Mouse (Mus musculus) neural tube, embryonic 15.5 days (tissue): Measurements from ENCODE around the gene Tob2. TPM values are rescaled to one million over a fixed set of nuclear protein-coding genes. Genes with fewer than 3 reads are reported as not detected.
A peak's percentile ranks its signal among the peaks of the same experiment; 100 is the strongest.

Experiments used
- ATAC-seq: fragments of 200-750 bp; cut with Nextera tagmentation; 2 replicates; pipeline ENCODE4 v1.8.0; 2017; ENCODE audit warnings: mild to moderate bottlenecking, moderate TSS enrichment, moderate library complexity; ENCODE audit not compliant: low FRiP score
- H3K27ac ChIP-seq: fragments of 300-500 bp; sonication (generic); replicated peaks from 2 replicates; pipeline ENCODE4 v1.5.1; 2015; ENCODE audit warnings: mild to moderate bottlenecking, inconsistent platforms
- H3K27me3 ChIP-seq: fragments of 300-500 bp; sonication (generic); replicated peaks from 2 replicates; pipeline ENCODE4 v1.6.1; 2015; ENCODE audit warnings: inconsistent platforms
- H3K36me3 ChIP-seq: fragments of 300-500 bp; sonication (generic); 2 replicates; pipeline ENCODE4 v1.6.1; 2015; ENCODE audit warnings: inconsistent platforms
- H3K4me1 ChIP-seq: fragments of 300-500 bp; sonication (generic); 2 replicates; pipeline ENCODE4 v1.6.1; 2015; ENCODE audit warnings: inconsistent platforms
- H3K4me2 ChIP-seq: fragments of 300-500 bp; sonication (generic); 2 replicates; pipeline ENCODE4 v1.6.1; 2015; ENCODE audit warnings: inconsistent platforms, mild to moderate bottlenecking, moderate library complexity
- H3K4me3 ChIP-seq: fragments of 300-500 bp; sonication (generic); replicated peaks from 2 replicates; pipeline ENCODE4 v1.5.1; 2015; ENCODE audit warnings: mild to moderate bottlenecking, inconsistent platforms
- H3K9ac ChIP-seq: fragments of 300-500 bp; sonication (generic); replicated peaks from 2 replicates; pipeline ENCODE4 v1.6.1; 2015; ENCODE audit warnings: mild to moderate bottlenecking, inconsistent platforms
- H3K9me3 ChIP-seq: fragments of 300-500 bp; sonication (generic); replicated peaks from 2 replicates; pipeline ENCODE4 v1.6.1; 2016; ENCODE audit warnings: inconsistent platforms
- WGBS: fragments of 180-500 bp; shearing (Covaris S2); methylation state at CpG from one replicate; pipeline ENCODE4 v1.1.7; 2015; ENCODE audit warnings: mixed read lengths; 5-methylcytosine and 5-hydroxymethylcytosine counted together
- polyA plus RNA-seq: library from polyadenylated mRNA; unstranded; fragments of >200 nt; fragmentation: Nextera tagmentation; extraction: Ambion mirVana; gene quantifications from 2 replicates; pipeline ENCODE4 v1.2.1, GENCODE M21; 2015

The Tob2 gene
- polyA plus RNA-seq, 1 experiment from 2014 or later: 14.7 TPM

GRCm38 (mm10) chr15:81835007-81835880 lies 23.4 kb downstream of the Tob2 start:
- Histone ChIP-seq H3K4me3 (no peak overlapping the region), H3K27me3 (peaks cover 17% of the 10 kb centered on the region), H3K4me2 (no peak overlapping the region), H3K4me1 (peaks cover 18% of the 10 kb centered on the region), H3K36me3 (no peaks in the 10 kb centered on the region), H3K9me3 (no peaks in the 10 kb centered on the region), H3K27ac (no peak overlapping the region), H3K9ac (no peak overlapping the region)
- no peak for ATAC-seq
- WGBS: 62% methylated on average over 10 of the region's 10 CpGs

GRCm38 (mm10) chr15:81834171-81834841 lies 24.3 kb downstream of the Tob2 start:
- no peak overlapping the region for H3K4me3 ChIP-seq
- no peak overlapping the region for H3K4me2 ChIP-seq
- no peaks in the 10 kb centered on the region for H3K36me3 ChIP-seq
- no peak overlapping the region for H3K27ac ChIP-seq
- peaks cover 14% of the 10 kb centered on the region for H3K4me1 ChIP-seq
- H3K9me3 ChIP-seq: no peaks in the 10 kb centered on the region
- H3K9ac ChIP-seq: no peak overlapping the region; the same call in 1 of the 2 replicates
- WGBS: 66% methylated on average over 3 of the region's 3 CpGs
- peaks cover 17% of the 10 kb centered on the region for H3K27me3 ChIP-seq
- ATAC-seq: no peak

GRCm38 (mm10) chr15:81833481-81833880 lies 25.1 kb downstream of the Tob2 start:
- no peaks in the 10 kb centered on the region for H3K9me3 ChIP-seq
- no peak overlapping the region for H3K27ac ChIP-seq
- no peak overlapping the region for H3K9ac ChIP-seq
- peaks cover 17% of the 10 kb centered on the region for H3K27me3 ChIP-seq
- WGBS: 75% methylated on average over 4 of the region's 4 CpGs
- H3K4me2 ChIP-seq: no peak overlapping the region
- no peak for ATAC-seq
- 0 out of 2 replicates have a peak, but pooled peaks cover 2% of the 10 kb centered on the region for H3K36me3 ChIP-seq
- H3K4me1 ChIP-seq: peaks cover 14% of the 10 kb centered on the region
- no peak overlapping the region for H3K4me3 ChIP-seq

- Histone ChIP-seq H3K4me2 (no peak overlapping the region), H3K9me3 (no peaks in the 10 kb centered on the region), H3K36me3 (peaks cover 9% of the 10 kb centered on the region), H3K27me3 (peaks cover 17% of the 10 kb centered on the region), H3K4me1 (peaks cover 14% of the 10 kb centered on the region), H3K27ac (no peak overlapping the region), H3K9ac (no peak overlapping the region), H3K4me3 (no peak overlapping the region)
- WGBS: 83% methylated on average over 3 of the region's 3 CpGs
- no peak for ATAC-seq
Observed at GRCm38 (mm10) chr15:81832219-81832618, 26.4 kb downstream of the Tob2 start.

- 16% methylated on average over 24 of the region's 24 CpGs for WGBS
- H3K4me2 ChIP-seq: peak overlapping the region; percentile 20
- H3K27ac ChIP-seq: no peak overlapping the region
- no peaks in the 10 kb centered on the region for H3K9me3 ChIP-seq
- no peak overlapping the region for H3K4me3 ChIP-seq
- no peak overlapping the region for H3K9ac ChIP-seq
- peaks cover 17% of the 10 kb centered on the region for H3K36me3 ChIP-seq
- peaks cover 11% of the 10 kb centered on the region for H3K27me3 ChIP-seq
- H3K4me1 ChIP-seq: peaks cover 10% of the 10 kb centered on the region
- ATAC-seq: peak; percentile 79
Observed at GRCm38 (mm10) chr15:81831136-81831825, 27.3 kb downstream of the Tob2 start.

- Histone ChIP-seq H3K27me3 (peaks cover 7% of the 10 kb centered on the region), H3K9me3 (no peaks in the 10 kb centered on the region), H3K4me2 (no peak overlapping the region), H3K4me3 (no peak overlapping the region), H3K36me3 (peaks cover 24% of the 10 kb centered on the region), H3K27ac (no peak overlapping the region), H3K9ac (no peak overlapping the region), H3K4me1 (0 out of 2 replicates have a peak, but pooled peaks cover 3% of the 10 kb centered on the region)
- WGBS: 93% methylated on average over 4 of the region's 4 CpGs
- no peak for ATAC-seq
Observed at GRCm38 (mm10) chr15:81830530-81830929, 28.1 kb downstream of the Tob2 start.

- Histone ChIP-seq H3K4me3 (no peak overlapping the region), H3K4me1 (0 out of 2 replicates have a peak, but pooled peaks cover 3% of the 10 kb centered on the region), H3K4me2 (no peak overlapping the region), H3K27ac (no peak overlapping the region), H3K27me3 (no peaks in the 10 kb centered on the region), H3K36me3 (peaks cover 37% of the 10 kb centered on the region), H3K9me3 (no peaks in the 10 kb centered on the region), H3K9ac (no peak overlapping the region)
- 75% methylated on average over 2 of the region's 2 CpGs for WGBS
- no peak for ATAC-seq
Observed at GRCm38 (mm10) chr15:81829208-81829580, 29.4 kb downstream of the Tob2 start.

- H3K36me3 ChIP-seq: peaks cover 42% of the 10 kb centered on the region
- H3K9ac ChIP-seq: no peak overlapping the region
- H3K9me3 ChIP-seq: no peaks in the 10 kb centered on the region
- H3K4me3 ChIP-seq: no peak overlapping the region
- no peak overlapping the region for H3K27ac ChIP-seq
- 92% methylated on average over 7 of the region's 7 CpGs for WGBS
- H3K4me2 ChIP-seq: no peak overlapping the region
- 0 out of 2 replicates have a peak, but pooled peaks cover 3% of the 10 kb centered on the region for H3K4me1 ChIP-seq
- no peaks in the 10 kb centered on the region for H3K27me3 ChIP-seq
- ATAC-seq: no peak
Observed at GRCm38 (mm10) chr15:81828426-81829207, 30.0 kb downstream of the Tob2 start.

- H3K36me3 ChIP-seq: peaks cover 76% of the 10 kb centered on the region
- 89% methylated on average over 3 of the region's 3 CpGs for WGBS
- H3K4me3 ChIP-seq: no peak overlapping the region
- no peaks in the 10 kb centered on the region for H3K4me1 ChIP-seq
- no peaks in the 10 kb centered on the region for H3K9me3 ChIP-seq
- H3K27me3 ChIP-seq: no peaks in the 10 kb centered on the region
- no peak overlapping the region for H3K4me2 ChIP-seq
- H3K27ac ChIP-seq: no peak overlapping the region
- ATAC-seq: no peak
- no peak overlapping the region for H3K9ac ChIP-seq
Observed at GRCm38 (mm10) chr15:81824832-81825231, 33.8 kb downstream of the Tob2 start.

GRCm38 (mm10) chr15:81822631-81823030 lies 36.0 kb downstream of the Tob2 start:
- no peaks in the 10 kb centered on the region for H3K9me3 ChIP-seq
- ATAC-seq: no peak
- WGBS: 90% methylated on average over 3 of the region's 3 CpGs
- H3K4me1 ChIP-seq: no peaks in the 10 kb centered on the region
- H3K4me2 ChIP-seq: no peak overlapping the region
- no peaks in the 10 kb centered on the region for H3K27me3 ChIP-seq
- no peak overlapping the region for H3K9ac ChIP-seq
- peaks cover 90% of the 10 kb centered on the region for H3K36me3 ChIP-seq
- H3K27ac ChIP-seq: no peak overlapping the region
- H3K4me3 ChIP-seq: no peak overlapping the region

- H3K9ac ChIP-seq: no peak overlapping the region
- H3K4me2 ChIP-seq: no peak overlapping the region
- 94% methylated on average over 3 of the region's 3 CpGs for WGBS
- ATAC-seq: no peak
- no peaks in the 10 kb centered on the region for H3K9me3 ChIP-seq
- peaks cover 79% of the 10 kb centered on the region for H3K36me3 ChIP-seq
- peaks cover 7% of the 10 kb centered on the region for H3K4me1 ChIP-seq
- H3K27ac ChIP-seq: no peak overlapping the region
- H3K27me3 ChIP-seq: no peaks in the 10 kb centered on the region
- no peak overlapping the region for H3K4me3 ChIP-seq
Observed at GRCm38 (mm10) chr15:81818404-81818803, 40.2 kb downstream of the Tob2 start.
